Mouse (Mus musculus) right cerebral cortex, postnatal 10 days (tissue): ENCODE results near the gene Gm28102.
"Not testable (repeated sequence)": the region's sequence is repeated elsewhere in the genome, so short reads cannot be mapped to it uniquely, and the experiment has no call there.

Experiments
- DNase-seq, 2 experiments: peaks; one replicate each; pipeline ENCODE4 v3.0.0; 2021; ENCODE audit warnings: low spot score in 2 of 2

The Gm28102 gene

GRCm38 (mm10) chrY:88053015-88053414 is at the start of gene Gm28102:
Gene Gm28102, plus strand, starts transcription at chrY:88053315.
- not testable (repeated sequence) for DNase-seq
